28 mouse cellular contexts compared by ENCODE assay signal in genomic region chr7:49823595-49823994, GRCm38 (mm10). TPM values are rescaled to one million over a fixed set of nuclear protein-coding genes. Genes with fewer than 3 reads are reported as not detected.
DNase-seq lines count a peak whose midpoint lies in the region; ATAC-seq lines count a peak whose summit lies in the region.
"Had no signal": no experiment of that assay in that cellular context is flagged by ENCODE, and none has a peak within 500 bp of the region (broad histone marks: within the 10 kb centered on the region; RNA-seq: fewer than 3 reads in every experiment).

No protein-coding gene starts in this region.

- H3K4me2 ChIP-seq in forebrain, embryonic 13.5 days, result no peak overlapping the region
- no peak overlapping the region for H3K4me2 ChIP-seq in forebrain, embryonic 16.5 days (ENCODE audit: low read length)
- H3K4me2 ChIP-seq in hindbrain, embryonic 11.5 days (replicated peaks; ENCODE audit: low read depth, low read length), result no peak overlapping the region
- no peak overlapping the region for H3K4me2 ChIP-seq in hindbrain, embryonic 16.5 days (ENCODE audit: low read length)
- H3K4me2 ChIP-seq in kidney, embryonic 15.5 days, result no peak overlapping the region
- no peak overlapping the region for H3K4me2 ChIP-seq in hindbrain, embryonic 14.5 days (replicated peaks)
- H3K4me2 ChIP-seq: embryonic facial prominence, embryonic 13.5 days; forebrain, embryonic 12.5 days; heart, embryonic 11.5 days; hindbrain, embryonic 15.5 days had no signal

- no peak for DNase-seq in hindbrain, embryonic 11.5 days (ENCODE audit: low spot score)
- peak; percentile 18 for DNase-seq in kidney, postnatal 10 days
- no peak for DNase-seq in hindbrain, embryonic 14.5 days (ENCODE audit: low spot score)
- DNase-seq in retina, postnatal 1 day, result no peak
- DNase-seq: adrenal gland, adult 8-10 months; adrenal gland, postnatal 25 days; cerebellum, adult 11-12 months; cerebellum, adult 8-10 months; cerebellum, postnatal 10 days; cerebellum, postnatal 36 days; embryo, embryonic 11 days; gastrocnemius, postnatal 10 days; gastrocnemius, postnatal 36 days; heart, adult 2 months; heart, postnatal 36 days had no signal

- peaks cover 23% of the 10 kb centered on the region for H3K36me3 ChIP-seq in forebrain, embryonic 13.5 days (ENCODE audit: poor library complexity, severe bottlenecking)
- H3K36me3 ChIP-seq in forebrain, embryonic 16.5 days (ENCODE audit: control insufficient read depth, insufficient read depth), result no peaks in the 10 kb centered on the region; the same call in 1 of the 2 replicates
- H3K36me3 ChIP-seq in hindbrain, embryonic 11.5 days (ENCODE audit: control insufficient read depth, insufficient read depth, low read length), result no peaks in the 10 kb centered on the region
- peaks cover 12% of the 10 kb centered on the region for H3K36me3 ChIP-seq in hindbrain, embryonic 16.5 days (ENCODE audit: control insufficient read depth, insufficient read depth, low read length)
- H3K36me3 ChIP-seq in kidney, embryonic 15.5 days, result peaks cover 53% of the 10 kb centered on the region
- peaks cover 9% of the 10 kb centered on the region for H3K36me3 ChIP-seq in hindbrain, embryonic 14.5 days (replicated peaks; ENCODE audit: control insufficient read depth, insufficient read depth)

- H3K4me1 ChIP-seq in forebrain, embryonic 13.5 days, result peaks cover 14% of the 10 kb centered on the region
- peaks cover 2% of the 10 kb centered on the region for H3K4me1 ChIP-seq in forebrain, embryonic 16.5 days (replicated peaks; ENCODE audit: control insufficient read depth, insufficient read depth, low read length)
- 0 out of 2 replicates have a peak, but pooled peaks cover 2% of the 10 kb centered on the region for H3K4me1 ChIP-seq in hindbrain, embryonic 11.5 days (replicated peaks; ENCODE audit: control insufficient read depth, insufficient read depth, low read length)
- H3K4me1 ChIP-seq in hindbrain, embryonic 16.5 days (ENCODE audit: control insufficient read depth, insufficient read depth, low read depth, low read length), result no peaks in the 10 kb centered on the region; the same call in 1 of the 2 replicates
- H3K4me1 ChIP-seq in kidney, embryonic 15.5 days, result no peaks in the 10 kb centered on the region
- H3K4me1 ChIP-seq in hindbrain, embryonic 14.5 days (replicated peaks; ENCODE audit: control insufficient read depth, insufficient read depth, low read length), result peaks cover 10% of the 10 kb centered on the region
- H3K4me1 ChIP-seq: embryonic facial prominence, embryonic 10.5 days had no signal

- H3K27me3 ChIP-seq in forebrain, embryonic 13.5 days, result no peaks in the 10 kb centered on the region
- H3K27me3 ChIP-seq in forebrain, embryonic 16.5 days (replicated peaks; ENCODE audit: control insufficient read depth, insufficient read depth, low read length), result no peaks in the 10 kb centered on the region
- H3K27me3 ChIP-seq in hindbrain, embryonic 11.5 days (ENCODE audit: control insufficient read depth, insufficient read depth, low read length), result no peaks in the 10 kb centered on the region
- no peaks in the 10 kb centered on the region for H3K27me3 ChIP-seq in hindbrain, embryonic 16.5 days (replicated peaks; ENCODE audit: control insufficient read depth, insufficient read depth, low read length)
- H3K27me3 ChIP-seq in kidney, embryonic 15.5 days, result no peaks in the 10 kb centered on the region
- no peaks in the 10 kb centered on the region for H3K27me3 ChIP-seq in hindbrain, embryonic 14.5 days (ENCODE audit: control insufficient read depth, insufficient read depth, low read length)
- H3K27me3 ChIP-seq: embryonic facial prominence, embryonic 13.5 days; forebrain, embryonic 12.5 days; hindbrain, embryonic 15.5 days had no signal

- H3K9ac ChIP-seq in forebrain, embryonic 13.5 days, result no peak overlapping the region
- H3K9ac ChIP-seq in forebrain, embryonic 16.5 days (replicated peaks; ENCODE audit: low read depth, low read length), result no peak overlapping the region
- H3K9ac ChIP-seq in hindbrain, embryonic 11.5 days (ENCODE audit: low read depth, low read length), result no peak overlapping the region
- H3K9ac ChIP-seq in hindbrain, embryonic 16.5 days (ENCODE audit: low read depth, low read length), result no peak overlapping the region
- H3K9ac ChIP-seq in kidney, embryonic 15.5 days, result no peak overlapping the region
- H3K9ac ChIP-seq in hindbrain, embryonic 14.5 days, result no peak overlapping the region
- H3K9ac ChIP-seq: embryonic facial prominence, embryonic 13.5 days; forebrain, embryonic 12.5 days; hindbrain, embryonic 15.5 days had no signal

- ATAC-seq in forebrain, embryonic 13.5 days, result peak; percentile 57; the same call in 1 of the 2 replicates
- ATAC-seq in forebrain, embryonic 16.5 days, result no peak
- ATAC-seq in hindbrain, embryonic 11.5 days (ENCODE audit: low FRiP score), result peak; percentile 27; the same call in 1 of the 2 replicates
- ATAC-seq in hindbrain, embryonic 16.5 days, result no peak
- ATAC-seq in kidney, embryonic 15.5 days (replicated peaks; ENCODE audit: low FRiP score), result no peak
- ATAC-seq in hindbrain, embryonic 14.5 days (ENCODE audit: low FRiP score), result 0 out of 2 replicates have a peak, but pooled peaks have one; percentile 21
- ATAC-seq: activated CD4-positive, CD25-positive, alpha-beta regulatory T cell, adult 4 months; inflammation-experienced regulatory T-cells, adult 6 months; intestine, embryonic 16.5 days had no signal

- 78% methylated on average over 4 of the region's 4 CpGs for WGBS in forebrain, embryonic 13.5 days
- WGBS in forebrain, embryonic 16.5 days, result 56% methylated on average over 4 of the region's 4 CpGs
- WGBS in hindbrain, embryonic 11.5 days, result 66% methylated on average over 4 of the region's 4 CpGs
- WGBS in hindbrain, embryonic 16.5 days, result 56% methylated on average over 4 of the region's 4 CpGs
- WGBS in kidney, embryonic 15.5 days, result 83% methylated on average over 4 of the region's 4 CpGs
- WGBS in hindbrain, embryonic 14.5 days, result 49% methylated on average over 4 of the region's 4 CpGs

- H3K9me3 ChIP-seq in forebrain, embryonic 13.5 days (replicated peaks), result no peaks in the 10 kb centered on the region
- no peaks in the 10 kb centered on the region for H3K9me3 ChIP-seq in forebrain, embryonic 16.5 days (ENCODE audit: control insufficient read depth, low read length)
- no peaks in the 10 kb centered on the region for H3K9me3 ChIP-seq in hindbrain, embryonic 11.5 days (ENCODE audit: control insufficient read depth, low read length)
- no peaks in the 10 kb centered on the region for H3K9me3 ChIP-seq in hindbrain, embryonic 16.5 days (ENCODE audit: control insufficient read depth, low read length)
- H3K9me3 ChIP-seq in kidney, embryonic 15.5 days (replicated peaks), result no peaks in the 10 kb centered on the region
- H3K9me3 ChIP-seq in hindbrain, embryonic 14.5 days (ENCODE audit: control insufficient read depth, low read length), result no peaks in the 10 kb centered on the region
- H3K9me3 ChIP-seq: embryonic facial prominence, embryonic 10.5 days; embryonic facial prominence, embryonic 13.5 days; forebrain, embryonic 12.5 days; hindbrain, embryonic 15.5 days had no signal

- no peak overlapping the region for H3K27ac ChIP-seq in forebrain, embryonic 13.5 days
- no peak overlapping the region for H3K27ac ChIP-seq in forebrain, embryonic 16.5 days (ENCODE audit: low read length)
- no peak overlapping the region for H3K27ac ChIP-seq in hindbrain, embryonic 11.5 days (ENCODE audit: low read depth, low read length)
- H3K27ac ChIP-seq in hindbrain, embryonic 16.5 days (ENCODE audit: low read depth, low read length), result no peak overlapping the region
- H3K27ac ChIP-seq in kidney, embryonic 15.5 days, result no peak overlapping the region
- no peak overlapping the region for H3K27ac ChIP-seq in hindbrain, embryonic 14.5 days
- H3K27ac ChIP-seq: embryonic facial prominence, embryonic 10.5 days; embryonic facial prominence, embryonic 13.5 days; forebrain, embryonic 12.5 days; heart, adult 2 months; hindbrain, embryonic 15.5 days had no signal

- H3K4me3 ChIP-seq in forebrain, embryonic 13.5 days, result no peak overlapping the region
- no peak overlapping the region for H3K4me3 ChIP-seq in forebrain, embryonic 16.5 days (replicated peaks; ENCODE audit: low read length)
- H3K4me3 ChIP-seq in hindbrain, embryonic 11.5 days (ENCODE audit: low read depth, low read length), result no peak overlapping the region
- no peak overlapping the region for H3K4me3 ChIP-seq in hindbrain, embryonic 16.5 days (ENCODE audit: low read length)
- H3K4me3 ChIP-seq in kidney, embryonic 15.5 days (replicated peaks), result no peak overlapping the region
- no peak overlapping the region for H3K4me3 ChIP-seq in hindbrain, embryonic 14.5 days (replicated peaks; ENCODE audit: low read length)
- H3K4me3 ChIP-seq: embryonic facial prominence, embryonic 10.5 days; embryonic facial prominence, embryonic 13.5 days; erythroblast, embryonic 14.5 days; forebrain, embryonic 12.5 days; heart, adult 2 months; hindbrain, embryonic 15.5 days had no signal

RNA-seq across cellular contexts. Expression of gene Prmt3, which starts 45.4 kb away (rescaled TPM):
- polyA plus RNA-seq in forebrain, embryonic 13.5 days (2015; fragmentation: Nextera tagmentation; extraction: Ambion mirVana), result 47.6 and 53.3 TPM in 2 replicates
- polyA plus RNA-seq in forebrain, embryonic 16.5 days (2015; fragmentation: Nextera tagmentation; extraction: Ambion mirVana), result 54.5 and 56.0 TPM in 2 replicates
- polyA plus RNA-seq in hindbrain, embryonic 11.5 days (2014; fragmentation: Nextera tagmentation; extraction: Ambion mirVana), result 53.5 and 56.8 TPM in 2 replicates
- polyA plus RNA-seq in hindbrain, embryonic 16.5 days (2015; fragmentation: Nextera tagmentation; extraction: Ambion mirVana), result 44.9 and 50.0 TPM in 2 replicates
- 62.5 and 65.8 TPM in 2 replicates for polyA plus RNA-seq in kidney, embryonic 15.5 days (2015; fragmentation: Nextera tagmentation; extraction: Ambion mirVana)
- polyA plus RNA-seq in hindbrain, embryonic 14.5 days (2014; fragmentation: Nextera tagmentation; extraction: Ambion mirVana), result 51.2 and 57.0 TPM in 2 replicates

Comparison
In these comparisons a context has a peak if more than half of its experiments do, and no peak if none do; other contexts are left out.
1. ATAC-seq: peak in forebrain, embryonic 13.5 days (single experiment), hindbrain, embryonic 11.5 days (single experiment) and hindbrain, embryonic 14.5 days (single experiment); none in forebrain, embryonic 16.5 days (single experiment), hindbrain, embryonic 16.5 days (single experiment) and kidney, embryonic 15.5 days (single experiment).